Mouse (Mus musculus) c-Kit-negative CD71-positive TER-119-positive erythroid progenitor cells, embryonic 14.5 days (primary cell): ENCODE data around the gene Cx3cl1.
A peak's percentile ranks its signal among the peaks of the same experiment; 100 is the strongest.

Experiments used
- DNase-seq: peaks from one replicate; pipeline ENCODE4 v3.0.0-alpha.2; 2013; ENCODE audit warnings: low read depth, low spot score

Gene Cx3cl1

GRCm38 (mm10) chr8:94773700-94774171 lies 1.9 kb downstream of the Cx3cl1 start:
- DNase-seq, result no peak

GRCm38 (mm10) chr8:94774601-94775000 lies 2.8 kb downstream of the Cx3cl1 start:
- no peak for DNase-seq

- DNase-seq, result no peak
Measured at GRCm38 (mm10) chr8:94776346-94776745, 4.5 kb downstream of the Cx3cl1 start.

- DNase-seq, result no peak
Measured at GRCm38 (mm10) chr8:94778036-94778435, 6.2 kb downstream of the Cx3cl1 start.

GRCm38 (mm10) chr8:94778473-94778872 lies 6.7 kb downstream of the Cx3cl1 start:
- DNase-seq, result no peak

GRCm38 (mm10) chr8:94778895-94779533 lies 7.2 kb downstream of the Cx3cl1 start:
- no peak for DNase-seq

- DNase-seq, result no peak
Measured at GRCm38 (mm10) chr8:94779534-94780294, 7.9 kb downstream of the Cx3cl1 start.

- no peak for DNase-seq
Measured at GRCm38 (mm10) chr8:94780491-94781154, 8.8 kb downstream of the Cx3cl1 start.

GRCm38 (mm10) chr8:94781155-94781837 lies 9.5 kb downstream of the Cx3cl1 start:
- DNase-seq, result no peak

GRCm38 (mm10) chr8:94781838-94782235 lies 10.0 kb downstream of the Cx3cl1 start:
- no peak for DNase-seq

- no peak for DNase-seq
Measured at GRCm38 (mm10) chr8:94783890-94784289, 12.1 kb downstream of the Cx3cl1 start.

- peak; percentile 60 for DNase-seq
Measured at GRCm38 (mm10) chr8:94785247-94785985, 13.6 kb downstream of the Cx3cl1 start.

GRCm38 (mm10) chr8:94785995-94786595 lies 14.3 kb downstream of the Cx3cl1 start:
- no peak for DNase-seq

- DNase-seq, result peak; percentile 76
Measured at GRCm38 (mm10) chr8:94787524-94788501, 16.0 kb downstream of the Cx3cl1 start.

- DNase-seq, result no peak
Measured at GRCm38 (mm10) chr8:94789256-94789955, 17.6 kb downstream of the Cx3cl1 start.

GRCm38 (mm10) chr8:94794368-94794767 lies 22.6 kb downstream of the Cx3cl1 start:
- no peak for DNase-seq

- DNase-seq, result peak; percentile 30
Measured at GRCm38 (mm10) chr8:94794782-94795181, 23.0 kb downstream of the Cx3cl1 start.

- DNase-seq, result peak; percentile 74
Measured at GRCm38 (mm10) chr8:94800278-94800968, 28.6 kb downstream of the Cx3cl1 start.
